Mouse (Mus musculus) kidney, adult 2 months (tissue): ENCODE data around the gene L1td1.

Experiments used
- CTCF ChIP-seq: fragments of 200-500 bp; conservative IDR thresholded peaks from 2 replicates; pipeline ENCODE4 v1.5.1; 2011; ENCODE audit warnings: low read depth, mild to moderate bottlenecking, control low read depth, low read length, moderate library complexity, mixed read lengths; ENCODE audit not compliant: insufficient read depth, insufficient read length
- POLR2A ChIP-seq: fragments of 200-500 bp; IDR thresholded peaks from one replicate; pipeline ENCODE4 v1.6.1; 2011; ENCODE audit warnings: low read depth, low read length, control low read depth

- TF ChIP-seq POLR2A (no peak), CTCF (no peak)
Measured at GRCm38 (mm10) chr4:98686678-98687267, 39.8 kb upstream of the L1td1 start.
